ENCODE assay signal across 29 mouse cellular contexts in genomic region chr13:41680854-41681549, GRCm38 (mm10).
A peak's percentile ranks its signal among the peaks of the same experiment; 100 is the strongest.
DNase-seq lines count a peak whose midpoint lies in the region; ATAC-seq lines count a peak whose summit lies in the region.
"Had no signal": no experiment of that assay in that cellular context is flagged by ENCODE, and none has a peak within 500 bp of the region (broad histone marks: within the 10 kb centered on the region; RNA-seq: fewer than 3 reads in every experiment).

No protein-coding gene starts in this region.

- H3K36me3 ChIP-seq in limb, embryonic 13.5 days: no peaks in the 10 kb centered on the region
- no peaks in the 10 kb centered on the region for H3K36me3 ChIP-seq in limb, embryonic 10.5 days
- H3K36me3 ChIP-seq: forebrain, embryonic 12.5 days; heart, embryonic 13.5 days; hindbrain, embryonic 10.5 days; hindbrain, embryonic 15.5 days; limb, embryonic 12.5 days; midbrain, embryonic 13.5 days had no signal

- H3K9ac ChIP-seq in limb, embryonic 13.5 days: no peak overlapping the region
- H3K9ac ChIP-seq: forebrain, embryonic 12.5 days; forebrain, postnatal 0 days; heart, embryonic 13.5 days; hindbrain, embryonic 15.5 days; limb, embryonic 12.5 days; midbrain, embryonic 13.5 days had no signal

- no peaks in the 10 kb centered on the region for H3K27me3 ChIP-seq in limb, embryonic 13.5 days
- H3K27me3 ChIP-seq in limb, embryonic 10.5 days (ENCODE audit: low read depth, poor library complexity, severe bottlenecking): no peaks in the 10 kb centered on the region
- H3K27me3 ChIP-seq: CH12.LX; forebrain, embryonic 12.5 days; heart, embryonic 13.5 days; hindbrain, embryonic 15.5 days; limb, embryonic 12.5 days; midbrain, embryonic 13.5 days had no signal

- H3K9me3 ChIP-seq in limb, embryonic 13.5 days: no peaks in the 10 kb centered on the region
- H3K9me3 ChIP-seq in limb, embryonic 10.5 days (replicated peaks): no peaks in the 10 kb centered on the region
- H3K9me3 ChIP-seq: forebrain, embryonic 12.5 days; heart, embryonic 13.5 days; hindbrain, embryonic 10.5 days; hindbrain, embryonic 15.5 days; limb, embryonic 12.5 days; midbrain, embryonic 13.5 days had no signal

- no peak overlapping the region for H3K4me2 ChIP-seq in limb, embryonic 13.5 days (replicated peaks)
- H3K4me2 ChIP-seq: forebrain, embryonic 12.5 days; heart, embryonic 13.5 days; hindbrain, embryonic 15.5 days; limb, embryonic 12.5 days; liver, embryonic 11.5 days; midbrain, embryonic 13.5 days had no signal

- 65% methylated on average over 12 of the region's 12 CpGs for WGBS in limb, embryonic 13.5 days
- WGBS in limb, embryonic 10.5 days: 90% methylated on average over 12 of the region's 12 CpGs

- no peak overlapping the region for H3K27ac ChIP-seq in limb, embryonic 13.5 days
- no peak overlapping the region for H3K27ac ChIP-seq in limb, embryonic 10.5 days
- H3K27ac ChIP-seq: forebrain, embryonic 12.5 days; heart, embryonic 13.5 days; hindbrain, embryonic 10.5 days; hindbrain, embryonic 15.5 days; kidney, postnatal 0 days; limb, embryonic 12.5 days; midbrain, embryonic 13.5 days had no signal

- ATAC-seq in limb, embryonic 13.5 days (ENCODE audit: low FRiP score, low read depth): 0 out of 2 replicates have a peak, but pooled peaks have one; percentile 24
- ATAC-seq: forebrain, postnatal 0 days; inflammation-experienced regulatory T-cells, adult 6 months; midbrain, embryonic 13.5 days had no signal

- peaks cover 5% of the 10 kb centered on the region for H3K4me1 ChIP-seq in limb, embryonic 13.5 days
- H3K4me1 ChIP-seq in limb, embryonic 10.5 days: peaks cover 3% of the 10 kb centered on the region; the same call in 1 of the 2 replicates
- H3K4me1 ChIP-seq: forebrain, embryonic 12.5 days; hindbrain, embryonic 15.5 days; midbrain, embryonic 13.5 days had no signal

- DNase-seq in heart, adult 11 months: peak; percentile 54
- DNase-seq in heart, postnatal 10 days: no peak
- DNase-seq in limb, embryonic 10.5 days (ENCODE audit: low spot score): no peak
- DNase-seq in NIH3T3 (ENCODE audit: low read depth): peak; percentile 31
- peak; percentile 41 to 76 for DNase-seq in kidney, postnatal 25 days
- no peak for DNase-seq in layer of hippocampus, postnatal 14 days (ENCODE audit: low spot score in 2 of 2)
- DNase-seq in thymus, postnatal 36 days: no peak
- DNase-seq: adrenal gland, adult 8-10 months; cerebellum, adult 2 months; cerebellum, postnatal 14 days; forebrain, postnatal 0 days; heart, postnatal 14 days; layer of hippocampus, postnatal 36 days; retina, postnatal 1 day; right cerebral cortex, postnatal 14 days; thymus, adult 18-20 months; thymus, postnatal 25 days had no signal

- H3K4me3 ChIP-seq in limb, embryonic 13.5 days: no peak overlapping the region
- no peak overlapping the region for H3K4me3 ChIP-seq in limb, embryonic 10.5 days
- H3K4me3 ChIP-seq: erythroblast, embryonic 14.5 days; forebrain, embryonic 12.5 days; heart, embryonic 13.5 days; hindbrain, embryonic 10.5 days; hindbrain, embryonic 15.5 days; limb, embryonic 12.5 days; midbrain, embryonic 13.5 days had no signal

- intact Hi-C loops in heart, postnatal 10 days (cut with DNase I): no loop called here

Comparison
In these comparisons a context has a peak if more than half of its experiments do, and no peak if none do; other contexts are left out.
1. DNase-seq: peak in heart, adult 11 months (single experiment), NIH3T3 (single experiment) and kidney, postnatal 25 days (2 of 2); none in heart, postnatal 10 days (0 of 2), limb, embryonic 10.5 days (single experiment), layer of hippocampus, postnatal 14 days (0 of 2) and thymus, postnatal 36 days (0 of 2).